Mouse (Mus musculus): ENCODE measurements around the gene Wdr61.
A peak's percentile ranks its signal among the peaks of the same experiment; 100 is the strongest.
"Not testable (repeated sequence)": the region's sequence is repeated elsewhere in the genome, so short reads cannot be mapped to it uniquely, and the experiment has no call there.

The Wdr61 gene

GRCm38 (mm10) chr9:54726315-54726714, 8.0 kb downstream of the Wdr61 start:
- DNase-seq (ENCODE audit: low spot score), result no peak

- no peak for DNase-seq (ENCODE audit: low spot score)
Observed at GRCm38 (mm10) chr9:54722596-54722995, 11.7 kb downstream of the Wdr61 start.

- no peak for DNase-seq (ENCODE audit: low spot score)
Observed at GRCm38 (mm10) chr9:54722156-54722555, 12.2 kb downstream of the Wdr61 start.

- no peak for DNase-seq (ENCODE audit: low spot score)
Observed at GRCm38 (mm10) chr9:54717527-54717926, 16.8 kb downstream of the Wdr61 start.

- no peak for DNase-seq (ENCODE audit: low spot score)
Observed at GRCm38 (mm10) chr9:54715776-54716175, 18.5 kb downstream of the Wdr61 start.

- DNase-seq (ENCODE audit: low spot score), result no peak
Observed at GRCm38 (mm10) chr9:54708085-54708484, 26.2 kb downstream of the Wdr61 start.

GRCm38 (mm10) chr9:54707288-54707999, 26.9 kb downstream of the Wdr61 start:
- DNase-seq (ENCODE audit: low spot score), result no peak

- DNase-seq (ENCODE audit: low spot score), result no peak
Observed at GRCm38 (mm10) chr9:54705561-54705960, 28.8 kb downstream of the Wdr61 start.

- DNase-seq (ENCODE audit: low spot score), result no peak
Observed at GRCm38 (mm10) chr9:54704361-54704760, 30.0 kb downstream of the Wdr61 start.

- DNase-seq (ENCODE audit: low spot score), result no peak
Observed at GRCm38 (mm10) chr9:54702581-54702980, 31.7 kb downstream of the Wdr61 start.

GRCm38 (mm10) chr9:54700746-54701145, 33.6 kb downstream of the Wdr61 start:
- no peak for DNase-seq (ENCODE audit: low spot score)

- DNase-seq (ENCODE audit: low spot score), result no peak
Observed at GRCm38 (mm10) chr9:54700174-54700475, 34.2 kb downstream of the Wdr61 start.

- peak; percentile 66 for DNase-seq (ENCODE audit: low spot score)
Observed at GRCm38 (mm10) chr9:54699345-54700173, 34.8 kb downstream of the Wdr61 start.

GRCm38 (mm10) chr9:54699087-54699344, 35.3 kb downstream of the Wdr61 start:
- no peak for DNase-seq (ENCODE audit: low spot score)

- DNase-seq (ENCODE audit: low spot score), result no peak
Observed at GRCm38 (mm10) chr9:54698318-54699086, 35.8 kb downstream of the Wdr61 start, which contains the start of gene Dnaja4. Gene Dnaja4 (plus strand): TSS chr9:54698873.

- DNase-seq (ENCODE audit: low spot score), result peak; percentile 47
Observed at GRCm38 (mm10) chr9:54691241-54691805, 43.0 kb downstream of the Wdr61 start.

- DNase-seq (ENCODE audit: low spot score), result not testable (repeated sequence)
Observed at GRCm38 (mm10) chr9:54690697-54691096, 43.6 kb downstream of the Wdr61 start.

- DNase-seq (ENCODE audit: low spot score), result no peak
Observed at GRCm38 (mm10) chr9:54689446-54689845, 44.9 kb downstream of the Wdr61 start.

- no peak for DNase-seq (ENCODE audit: low spot score)
Observed at GRCm38 (mm10) chr9:54687246-54688236, 46.8 kb downstream of the Wdr61 start.

GRCm38 (mm10) chr9:54683814-54684605, 50.3 kb downstream of the Wdr61 start:
- no peak for DNase-seq (ENCODE audit: low spot score)

- DNase-seq (ENCODE audit: low spot score), result no peak
Observed at GRCm38 (mm10) chr9:54682846-54683245, 51.5 kb downstream of the Wdr61 start.
